ENCODE assay signal across 9 mouse cellular contexts in the genomic region with DNA sequence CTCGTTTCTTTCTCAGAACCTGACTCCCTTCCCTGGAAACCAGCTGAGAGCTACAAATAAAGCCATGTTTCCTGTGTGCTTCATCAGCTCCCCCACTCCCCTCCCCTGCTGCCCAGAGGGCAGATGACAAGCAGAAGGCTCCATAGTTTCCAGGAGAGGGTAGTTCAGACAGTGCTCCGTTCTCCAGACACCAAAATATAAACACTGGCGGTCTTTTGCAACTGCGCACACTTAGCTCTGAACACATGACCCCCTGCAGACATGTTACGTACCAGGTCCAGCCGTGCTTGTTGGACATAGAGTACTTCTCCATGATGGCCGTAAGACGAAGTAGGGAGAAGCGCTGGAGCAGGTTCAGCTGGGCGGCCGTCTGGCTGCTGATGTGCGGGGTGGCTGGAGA.
DNase-seq lines count a peak whose midpoint lies in the region; ATAC-seq and TF ChIP-seq lines count a peak whose summit lies in the region.
"Had no signal": no experiment of that assay in that cellular context is flagged by ENCODE, and none has a peak within 500 bp of the region (broad histone marks: within the 10 kb centered on the region; RNA-seq: fewer than 3 reads in every experiment).

No protein-coding gene starts in this region.

- peaks cover 22% of the 10 kb centered on the region for H3K4me1 ChIP-seq in lung, embryonic 16.5 days (replicated peaks; ENCODE audit: control insufficient read depth, insufficient read depth, low read length)
- no peaks in the 10 kb centered on the region for H3K4me1 ChIP-seq in intestine, postnatal 0 days (replicated peaks; ENCODE audit: control insufficient read depth, insufficient read depth, low read length)
- peaks cover 16% of the 10 kb centered on the region for H3K4me1 ChIP-seq in stomach, embryonic 16.5 days (ENCODE audit: control insufficient read depth, insufficient read depth, low read length)

- no peak overlapping the region for H3K4me2 ChIP-seq in lung, embryonic 16.5 days (ENCODE audit: low read depth, low read length)
- no peak overlapping the region for H3K4me2 ChIP-seq in intestine, postnatal 0 days (replicated peaks; ENCODE audit: low read depth)
- no peak overlapping the region for H3K4me2 ChIP-seq in stomach, embryonic 16.5 days (ENCODE audit: low read depth, low read length)

- H3K27ac ChIP-seq in lung, embryonic 16.5 days (ENCODE audit: low read length) = peak overlapping the region; percentile 70
- H3K27ac ChIP-seq in intestine, postnatal 0 days (ENCODE audit: low read depth, low read length) = no peak overlapping the region
- H3K27ac ChIP-seq in stomach, embryonic 16.5 days (ENCODE audit: low read length) = peak overlapping the region; percentile 63; the same call in 1 of the 2 replicates

- no peaks in the 10 kb centered on the region for H3K27me3 ChIP-seq in lung, embryonic 16.5 days (ENCODE audit: control insufficient read depth, insufficient read depth, low read depth, low read length)
- no peaks in the 10 kb centered on the region for H3K27me3 ChIP-seq in intestine, postnatal 0 days (replicated peaks; ENCODE audit: control insufficient read depth, insufficient read depth, low read length)
- H3K27me3 ChIP-seq in stomach, embryonic 16.5 days (ENCODE audit: control insufficient read depth, insufficient read depth, low read length) = no peaks in the 10 kb centered on the region

- WGBS in lung, embryonic 16.5 days = 50% methylated on average over 12 of the region's 12 CpGs
- WGBS in intestine, postnatal 0 days = 67% methylated on average over 12 of the region's 12 CpGs
- WGBS in stomach, embryonic 16.5 days = 46% methylated on average over 12 of the region's 12 CpGs

- TF ChIP-seq CTCF in intestine, postnatal 0 days (IDR thresholded peaks at IDR 0.05; ENCODE audit: low read depth) = peak; percentile 26

- H3K4me3 ChIP-seq in lung, embryonic 16.5 days (ENCODE audit: low read length) = no peak overlapping the region
- H3K4me3 ChIP-seq in intestine, postnatal 0 days (ENCODE audit: low read depth, low read length) = no peak overlapping the region
- no peak overlapping the region for H3K4me3 ChIP-seq in stomach, embryonic 16.5 days (replicated peaks; ENCODE audit: low read length)

- peak; percentile 93 for DNase-seq in heart, adult 11 months
- DNase-seq in heart, adult 18-20 months = no peak
- no peak for DNase-seq in lung, postnatal 14 days
- DNase-seq in gastrocnemius, postnatal 14 days = no peak

- H3K9ac ChIP-seq in lung, embryonic 16.5 days (ENCODE audit: low read length) = no peak overlapping the region
- no peak overlapping the region for H3K9ac ChIP-seq in intestine, postnatal 0 days (ENCODE audit: low read depth, low read length)
- 0 out of 2 replicates have a peak overlapping the region, but pooled peaks have one; percentile 2 for H3K9ac ChIP-seq in stomach, embryonic 16.5 days (ENCODE audit: low read length)

- peaks cover 29% of the 10 kb centered on the region for H3K36me3 ChIP-seq in lung, embryonic 16.5 days (ENCODE audit: control insufficient read depth, insufficient read depth, low read length)
- H3K36me3 ChIP-seq in intestine, postnatal 0 days (ENCODE audit: control insufficient read depth, insufficient read depth) = peaks cover 34% of the 10 kb centered on the region
- H3K36me3 ChIP-seq in stomach, embryonic 16.5 days (ENCODE audit: control insufficient read depth, insufficient read depth, low read length) = peaks cover 22% of the 10 kb centered on the region
- H3K36me3 ChIP-seq: G1E had no signal

- H3K9me3 ChIP-seq in lung, embryonic 16.5 days (ENCODE audit: control insufficient read depth, low read length) = peaks cover 8% of the 10 kb centered on the region; the same call in 1 of the 2 replicates
- H3K9me3 ChIP-seq in intestine, postnatal 0 days (ENCODE audit: control insufficient read depth) = 0 out of 2 replicates have a peak, but pooled peaks cover 4% of the 10 kb centered on the region
- H3K9me3 ChIP-seq in stomach, embryonic 16.5 days (replicated peaks; ENCODE audit: control insufficient read depth, low read length) = peaks cover 10% of the 10 kb centered on the region

- intact Hi-C loops in gastrocnemius, postnatal 14 days (cut with DNase I; ENCODE audit: low total_unique reads) = no loop called here

- peak; percentile 45; the same call in 1 of the 2 replicates for ATAC-seq in lung, embryonic 16.5 days (ENCODE audit: low read depth)
- ATAC-seq in intestine, postnatal 0 days = peak; percentile 27; the same call in 1 of the 2 replicates
- ATAC-seq in stomach, embryonic 16.5 days (ENCODE audit: insufficient read depth, low FRiP score) = 0 out of 2 replicates have a peak, but pooled peaks have one; percentile 28
- ATAC-seq in erythroid progenitor cell, adult 5-6 weeks (replicated peaks; ENCODE audit: low FRiP score, poor library complexity, severe bottlenecking) = no peak
